Mouse (Mus musculus): ENCODE data around the gene Glt1d1.

GRCm38 (mm10) chr5:127758576-127758975 lies 126.5 kb downstream of the Glt1d1 start:
- TF ChIP-seq CTCF (IDR thresholded peaks at IDR 0.05; ENCODE audit: low read depth): no peak
- TF ChIP-seq EP300 (IDR thresholded peaks at IDR 0.05; ENCODE audit: low read depth): no peak

All from liver, postnatal 0 days (tissue).